Mouse (Mus musculus) macrophage (primary cell): ENCODE measurements around the gene Ntmt1. TPM values are rescaled to one million over a fixed set of nuclear protein-coding genes. Genes with fewer than 3 reads are reported as not detected.

Experiments used
- H3K27ac ChIP-seq: fragments of 350-480 bp; formaldehyde crosslinking; 2 replicates; pipeline ENCODE4 v1.9.0; 2021
- H3K36me3 ChIP-seq: fragments of 350-480 bp; formaldehyde crosslinking; 2 replicates; pipeline ENCODE4 v1.9.0; 2021; ENCODE audit errors: inconsistent target
- H3K4me3 ChIP-seq: fragments of 350-480 bp; formaldehyde crosslinking; 2 replicates; pipeline ENCODE4 v1.9.0; 2021; ENCODE audit errors: inconsistent target
- H3K79me2 ChIP-seq: fragments of 350-480 bp; formaldehyde crosslinking; 2 replicates; pipeline ENCODE4 v1.9.0; 2021; ENCODE audit errors: inconsistent target
- WGBS: methylation state at CpG from one replicate; pipeline ENCODE4 v1.1.7; 2026; ENCODE audit warnings: inconsistent platforms; ENCODE audit not compliant: missing documents; 5-methylcytosine and 5-hydroxymethylcytosine counted together
- polyA plus RNA-seq: library from polyadenylated mRNA; stranded (reverse); fragments of 250-400 nt; gene quantifications from 3 replicates; pipeline ENCODE4 v1.2.4, GENCODE M21; 2018; ENCODE audit warnings: inconsistent platforms
- total RNA-seq, 78 experiments: library from RNA; depleted of rRNA; stranded (reverse); fragments of 250-400 nt; gene quantifications; 1 replicate in 9 of 78; 2 replicates in 24 of 78; 3 replicates in 43 of 78; 4 replicates in 2 of 78; pipeline ENCODE4 v1.2.4; 2018; ENCODE audit warnings: inconsistent platforms in 56 of 78

Ntmt1 gene
- total RNA-seq (2018; cell fraction: chromatin; rRNA removed) = 10 to 100 TPM in 22 of 26 experiments, 1 to 10 TPM in 4; 6.2 to 26.4 (median 14.0) TPM
- total RNA-seq (2018; cell fraction: cytosol; rRNA removed) = 10 to 100 TPM in 10 of 26 experiments, 1 to 10 TPM in 16; 6.2 to 13.3 (median 9.8) TPM
- 10 to 100 TPM in 14 of 26 experiments, 1 to 10 TPM in 12; 4.6 to 20.5 (median 10.0) TPM for total RNA-seq (2018; cell fraction: nucleus; rRNA removed)
- 3.4 to 13.7 TPM (median 9.8 TPM) in 3 replicates for polyA plus RNA-seq

GRCm38 (mm10) chr2:30807648-30808295 lies at the start of gene Ntmt1:
TSS of gene Ntmt1 (plus strand) at chr2:30807826.
- peak within 1 kb of the TSS; percentile 36 for H3K27ac ChIP-seq
- peaks cover 48% of the 10 kb centered on the region for H3K79me2 ChIP-seq
- peak within 1 kb of the TSS; percentile 68 for H3K4me3 ChIP-seq
- 2% methylated on average over 44 of the region's 44 CpGs for WGBS
- no peaks in the 10 kb centered on the region for H3K36me3 ChIP-seq

GRCm38 (mm10) chr2:30758341-30759087 lies 49.1 kb upstream of the Ntmt1 start:
- WGBS = 56% methylated on average over 17 of the region's 17 CpGs
- Histone ChIP-seq H3K4me3 (no peak overlapping the region), H3K36me3 (no peaks in the 10 kb centered on the region), H3K79me2 (no peaks in the 10 kb centered on the region), H3K27ac (no peak overlapping the region)

GRCm38 (mm10) chr2:30759088-30759374 lies 48.6 kb upstream of the Ntmt1 start:
- H3K36me3 ChIP-seq = no peaks in the 10 kb centered on the region
- no peak overlapping the region for H3K27ac ChIP-seq
- 81% methylated on average over 4 of the region's 4 CpGs for WGBS
- no peaks in the 10 kb centered on the region for H3K79me2 ChIP-seq
- no peak overlapping the region for H3K4me3 ChIP-seq

GRCm38 (mm10) chr2:30759442-30759841 lies 48.2 kb upstream of the Ntmt1 start:
- no peaks in the 10 kb centered on the region for H3K79me2 ChIP-seq
- H3K4me3 ChIP-seq = no peak overlapping the region
- no peak overlapping the region for H3K27ac ChIP-seq
- H3K36me3 ChIP-seq = no peaks in the 10 kb centered on the region
- 98% methylated on average over 4 of the region's 4 CpGs for whole genome bisulfite sequencing

GRCm38 (mm10) chr2:30759858-30760547 lies 47.6 kb upstream of the Ntmt1 start:
- H3K79me2 ChIP-seq = no peaks in the 10 kb centered on the region
- H3K27ac ChIP-seq = no peak overlapping the region
- H3K36me3 ChIP-seq = no peaks in the 10 kb centered on the region
- 94% methylated on average over 10 of the region's 10 CpGs for WGBS
- H3K4me3 ChIP-seq = no peak overlapping the region

GRCm38 (mm10) chr2:30760706-30761105 lies 46.9 kb upstream of the Ntmt1 start:
- H3K79me2 ChIP-seq = no peaks in the 10 kb centered on the region
- no peaks in the 10 kb centered on the region for H3K36me3 ChIP-seq
- no peak overlapping the region for H3K27ac ChIP-seq
- 82% methylated on average over 6 of the region's 6 CpGs for WGBS
- H3K4me3 ChIP-seq = no peak overlapping the region

GRCm38 (mm10) chr2:30766446-30766845 lies 41.2 kb upstream of the Ntmt1 start:
- Histone ChIP-seq H3K79me2 (no peaks in the 10 kb centered on the region), H3K4me3 (no peak overlapping the region), H3K36me3 (no peaks in the 10 kb centered on the region), H3K27ac (no peak overlapping the region)
- 84% methylated on average over 5 of the region's 5 CpGs for WGBS

GRCm38 (mm10) chr2:30767626-30768240 lies 39.9 kb upstream of the Ntmt1 start:
- Histone ChIP-seq H3K4me3 (no peak overlapping the region), H3K27ac (no peak overlapping the region), H3K36me3 (no peaks in the 10 kb centered on the region), H3K79me2 (no peaks in the 10 kb centered on the region)
- 89% methylated on average over 7 of the region's 7 CpGs for WGBS

- H3K27ac ChIP-seq = no peak overlapping the region
- H3K4me3 ChIP-seq = no peak overlapping the region
- 81% methylated on average over 5 of the region's 5 CpGs for WGBS
- H3K79me2 ChIP-seq = no peaks in the 10 kb centered on the region
- no peaks in the 10 kb centered on the region for H3K36me3 ChIP-seq
These were observed 39.1 kb upstream of the Ntmt1 start for GRCm38 (mm10) chr2:30768529-30768928.

- H3K4me3 ChIP-seq = no peak overlapping the region
- H3K79me2 ChIP-seq = no peaks in the 10 kb centered on the region
- 26% methylated on average over 6 of the region's 6 CpGs for WGBS
- no peaks in the 10 kb centered on the region for H3K36me3 ChIP-seq
- no peak overlapping the region for H3K27ac ChIP-seq
These were observed 38.4 kb upstream of the Ntmt1 start for GRCm38 (mm10) chr2:30769187-30769586.

- Histone ChIP-seq H3K36me3 (no peaks in the 10 kb centered on the region), H3K4me3 (peak overlapping the region; percentile 36; the same call in 1 of the 2 replicates), H3K27ac (peak overlapping the region; percentile 90), H3K79me2 (no peaks in the 10 kb centered on the region)
- WGBS = 3% methylated on average over 51 of the region's 51 CpGs
These were observed 36.2 kb upstream of the Ntmt1 start for GRCm38 (mm10) chr2:30771368-30771805.

- H3K27ac ChIP-seq = peak overlapping the region; percentile 90
- H3K4me3 ChIP-seq = peak overlapping the region; percentile 36
- 2% methylated on average over 19 of the region's 19 CpGs for WGBS
- H3K79me2 ChIP-seq = no peaks in the 10 kb centered on the region
- H3K36me3 ChIP-seq = no peaks in the 10 kb centered on the region
These were observed 35.7 kb upstream of the Ntmt1 start for GRCm38 (mm10) chr2:30771806-30772460.

- no peaks in the 10 kb centered on the region for H3K79me2 ChIP-seq
- peak overlapping the region; percentile 36; the same call in 1 of the 2 replicates for H3K4me3 ChIP-seq
- no peaks in the 10 kb centered on the region for H3K36me3 ChIP-seq
- WGBS = 26% methylated on average over 15 of the region's 15 CpGs
- H3K27ac ChIP-seq = peak overlapping the region; percentile 90
These were observed 34.9 kb upstream of the Ntmt1 start for GRCm38 (mm10) chr2:30772581-30773312.
